Mouse (Mus musculus) limb, embryonic 11.5 days (tissue): Measurements from ENCODE around the gene Gm7075. TPM values are rescaled to one million over a fixed set of nuclear protein-coding genes. Genes with fewer than 3 reads are reported as not detected.
"Not testable (repeated sequence)": the region's sequence is repeated elsewhere in the genome, so short reads cannot be mapped to it uniquely, and the experiment has no call there.

ENCODE experiments used
- ATAC-seq: fragments of 200-750 bp; cut with Nextera tagmentation; 2 replicates; pipeline ENCODE4 v1.8.0; 2017; ENCODE audit warnings: low read depth; ENCODE audit not compliant: insufficient number of reproducible peaks, low FRiP score, low TSS enrichment
- DNase-seq: peaks from one replicate; pipeline ENCODE4 v3.0.0-alpha.2; 2015; ENCODE audit warnings: low spot score
- H3K27ac ChIP-seq: fragments of 300-500 bp; sonication (generic); replicated peaks from 2 replicates; pipeline ENCODE4 v1.5.1; 2014; ENCODE audit warnings: low read depth, mild to moderate bottlenecking, low read length
- H3K27me3 ChIP-seq: fragments of 300-500 bp; sonication (generic); 2 replicates; pipeline ENCODE4 v1.6.1; 2014; ENCODE audit warnings: mild to moderate bottlenecking, low read length, mixed read lengths; ENCODE audit not compliant: control insufficient read depth, insufficient read depth
- H3K36me3 ChIP-seq: fragments of 300-500 bp; sonication (generic); 2 replicates; pipeline ENCODE4 v1.6.1; 2014; ENCODE audit warnings: mild to moderate bottlenecking, low read length, moderate library complexity, mixed read lengths; ENCODE audit not compliant: control insufficient read depth, insufficient read depth
- H3K4me1 ChIP-seq: fragments of 300-500 bp; sonication (generic); 2 replicates; pipeline ENCODE4 v1.6.1; 2014; ENCODE audit warnings: low read length, mixed read lengths; ENCODE audit not compliant: control insufficient read depth, insufficient read depth
- H3K4me2 ChIP-seq: fragments of 300-500 bp; sonication (generic); 2 replicates; pipeline ENCODE4 v1.6.1; 2014; ENCODE audit warnings: low read depth, mild to moderate bottlenecking, moderate library complexity; ENCODE audit not compliant: severe bottlenecking
- H3K4me3 ChIP-seq: fragments of 300-500 bp; sonication (generic); 2 replicates; pipeline ENCODE4 v1.5.1; 2014; ENCODE audit warnings: low read depth, low read length
- H3K9ac ChIP-seq: fragments of 300-500 bp; sonication (generic); 2 replicates; pipeline ENCODE4 v1.6.1; 2014; ENCODE audit warnings: mild to moderate bottlenecking, low read length
- H3K9me3 ChIP-seq: fragments of 300-500 bp; sonication (generic); 2 replicates; pipeline ENCODE4 v1.6.1; 2016; ENCODE audit warnings: low read length; ENCODE audit not compliant: control insufficient read depth
- WGBS: fragments of 180-500 bp; shearing (Covaris S2); extraction: QIAGEN DNeasy Blood & Tissue Kit; methylation state at CpG from one replicate; pipeline ENCODE4 v1.1.7; 2014; 5-methylcytosine and 5-hydroxymethylcytosine counted together
- polyA plus RNA-seq: library from polyadenylated mRNA; unstranded; fragments of >200 nt; fragmentation: Nextera tagmentation; extraction: Ambion mirVana; gene quantifications from 2 replicates; pipeline ENCODE4 v1.2.1, GENCODE M21; 2014

The Gm7075 gene
- polyA plus RNA-seq, 1 experiment from 2014 or later: not detected

GRCm38 (mm10) chr10:63410162-63410956, 11.2 kb downstream of the Gm7075 start:
- ATAC-seq: no peak
- 67% methylated on average over 16 of the region's 16 CpGs for WGBS
- no peak for DNase-seq
- H3K27ac ChIP-seq: no peak overlapping the region
- no peak overlapping the region for H3K4me3 ChIP-seq
- H3K36me3 ChIP-seq: no peaks in the 10 kb centered on the region
- no peak overlapping the region for H3K9ac ChIP-seq
- no peaks in the 10 kb centered on the region for H3K4me1 ChIP-seq
- H3K27me3 ChIP-seq: no peaks in the 10 kb centered on the region
- H3K4me2 ChIP-seq: no peak overlapping the region
- H3K9me3 ChIP-seq: no peaks in the 10 kb centered on the region

GRCm38 (mm10) chr10:63403636-63404035, 18.0 kb downstream of the Gm7075 start:
- Histone ChIP-seq H3K36me3 (no peaks in the 10 kb centered on the region), H3K27me3 (no peaks in the 10 kb centered on the region), H3K9ac (no peak overlapping the region), H3K4me2 (no peak overlapping the region), H3K4me3 (no peak overlapping the region), H3K4me1 (no peaks in the 10 kb centered on the region), H3K27ac (no peak overlapping the region), H3K9me3 (no peaks in the 10 kb centered on the region)
- ATAC-seq: no peak
- 77% methylated on average over 2 of the region's 2 CpGs for WGBS
- no peak for DNase-seq

GRCm38 (mm10) chr10:63402731-63403504, 18.7 kb downstream of the Gm7075 start:
- ATAC-seq (no peak), DNase-seq (no peak)

GRCm38 (mm10) chr10:63396963-63397362, 24.6 kb downstream of the Gm7075 start:
- ATAC-seq: no peak

More at GRCm38 (mm10) chr10:63402731-63403504, 18.7 kb downstream of the Gm7075 start:
- H3K9me3 ChIP-seq: no peaks in the 10 kb centered on the region
- no peaks in the 10 kb centered on the region for H3K36me3 ChIP-seq
- WGBS: 91% methylated on average over 5 of the region's 5 CpGs
- H3K4me2 ChIP-seq: no peak overlapping the region
- H3K4me1 ChIP-seq: no peaks in the 10 kb centered on the region
- H3K27ac ChIP-seq: no peak overlapping the region
- H3K9ac ChIP-seq: no peak overlapping the region
- no peak overlapping the region for H3K4me3 ChIP-seq
- no peaks in the 10 kb centered on the region for H3K27me3 ChIP-seq

GRCm38 (mm10) chr10:63388948-63389347, 32.6 kb downstream of the Gm7075 start:
- Histone ChIP-seq H3K4me1 (no peaks in the 10 kb centered on the region), H3K9me3 (no peaks in the 10 kb centered on the region), H3K36me3 (no peaks in the 10 kb centered on the region), H3K27me3 (no peaks in the 10 kb centered on the region), H3K9ac (no peak overlapping the region), H3K27ac (no peak overlapping the region), H3K4me3 (no peak overlapping the region), H3K4me2 (no peak overlapping the region)
- 80% methylated on average over 4 of the region's 4 CpGs for WGBS
- ATAC-seq: no peak
- DNase-seq: no peak

More at GRCm38 (mm10) chr10:63396963-63397362, 24.6 kb downstream of the Gm7075 start:
- Histone ChIP-seq H3K27me3 (no peaks in the 10 kb centered on the region), H3K4me3 (no peak overlapping the region), H3K9me3 (no peaks in the 10 kb centered on the region), H3K4me2 (no peak overlapping the region), H3K9ac (no peak overlapping the region), H3K36me3 (no peaks in the 10 kb centered on the region), H3K4me1 (no peaks in the 10 kb centered on the region), H3K27ac (no peak overlapping the region)
- 93% methylated on average over 10 of the region's 10 CpGs for WGBS
- DNase-seq: no peak

GRCm38 (mm10) chr10:63386991-63387390, 34.6 kb downstream of the Gm7075 start:
- Histone ChIP-seq H3K36me3 (no peaks in the 10 kb centered on the region), H3K27ac (no peak overlapping the region), H3K4me2 (peak overlapping the region; percentile 60), H3K27me3 (no peaks in the 10 kb centered on the region), H3K4me3 (peak overlapping the region; percentile 40), H3K9ac (no peak overlapping the region), H3K9me3 (no peaks in the 10 kb centered on the region), H3K4me1 (no peaks in the 10 kb centered on the region)
- 4% methylated on average over 10 of the region's 10 CpGs for WGBS
- DNase-seq: no peak
- no peak for ATAC-seq

GRCm38 (mm10) chr10:63386444-63386843, 35.1 kb downstream of the Gm7075 start:
- Histone ChIP-seq H3K9ac (peak overlapping the region; percentile 35; the same call in 1 of the 2 replicates), H3K27ac (no peak overlapping the region), H3K4me3 (peak overlapping the region; percentile 40), H3K4me2 (peak overlapping the region; percentile 60), H3K36me3 (no peaks in the 10 kb centered on the region), H3K27me3 (no peaks in the 10 kb centered on the region), H3K4me1 (no peaks in the 10 kb centered on the region; the same call in 1 of the 2 replicates), H3K9me3 (no peaks in the 10 kb centered on the region)
- ATAC-seq (peak; percentile 64; the same call in 1 of the 2 replicates), DNase-seq (peak; percentile 80)
- WGBS: 0% methylated on average over 19 of the region's 19 CpGs

- H3K4me1 ChIP-seq, H3K27ac ChIP-seq, H3K36me3 ChIP-seq, H3K27me3 ChIP-seq, DNase-seq, ATAC-seq, H3K9me3 ChIP-seq, H3K9ac ChIP-seq: not testable (repeated sequence)
- WGBS: 35% methylated on average over 5 of the region's 5 CpGs
- Histone ChIP-seq H3K4me3 (peak overlapping the region; percentile 40; the same call in 1 of the 2 replicates), H3K4me2 (peak overlapping the region; percentile 60)
Measured at GRCm38 (mm10) chr10:63385897-63386296, 35.7 kb downstream of the Gm7075 start.
